Mouse (Mus musculus) granulocyte monocyte progenitor cell, adult 5-6 weeks (primary cell): Measurements from ENCODE around the gene Sumo1. TPM values are rescaled to one million over a fixed set of nuclear protein-coding genes. Genes with fewer than 3 reads are reported as not detected.
A peak's percentile ranks its signal among the peaks of the same experiment; 100 is the strongest.

ENCODE experiments used
- ATAC-seq: replicated peaks from 2 replicates; pipeline ENCODE4 v1.8.0; 2016; ENCODE audit warnings: mild to moderate bottlenecking, moderate TSS enrichment, inconsistent platforms; ENCODE audit not compliant: poor library complexity, severe bottlenecking
- total RNA-seq, 2 experiments: library from RNA; stranded (forward) in 1 of 2; stranded (reverse) in 1 of 2; fragments of 200-712, 200-1000 nt in 1 of 2; fragments of >200 nt in 1 of 2; fragmentation: Nextera tagmentation in 1 of 2; gene quantifications; 2 replicates each; pipeline ENCODE4 v1.2.3; 2014 to 2017

Gene Sumo1
- total RNA-seq, 2 experiments from 2014 or later: 174 to 216 TPM

GRCm38 (mm10) chr1:59602531-59603416, 67.9 kb downstream of the Sumo1 start:
- ATAC-seq: no peak

- no peak for ATAC-seq
These were observed 75.0 kb downstream of the Sumo1 start for GRCm38 (mm10) chr1:59595609-59596008.

GRCm38 (mm10) chr1:59594586-59595266, 75.9 kb downstream of the Sumo1 start:
- no peak for ATAC-seq

GRCm38 (mm10) chr1:59593622-59594035, 77.0 kb downstream of the Sumo1 start:
- ATAC-seq: peak; percentile 72

- peak; percentile 45; the same call in 1 of the 2 replicates for ATAC-seq
These were observed 77.8 kb downstream of the Sumo1 start for GRCm38 (mm10) chr1:59592876-59593275.

GRCm38 (mm10) chr1:59592359-59592758, 78.3 kb downstream of the Sumo1 start:
- no peak for ATAC-seq

GRCm38 (mm10) chr1:59589271-59589670, 81.4 kb downstream of the Sumo1 start:
- ATAC-seq: no peak

GRCm38 (mm10) chr1:59584656-59585410, 85.8 kb downstream of the Sumo1 start:
- peak; percentile 87 for ATAC-seq

- ATAC-seq: no peak
These were observed 89.8 kb downstream of the Sumo1 start for GRCm38 (mm10) chr1:59580880-59581279.

GRCm38 (mm10) chr1:59580131-59580751, 90.4 kb downstream of the Sumo1 start:
- no peak for ATAC-seq

- ATAC-seq: no peak
These were observed 91.3 kb downstream of the Sumo1 start for GRCm38 (mm10) chr1:59579327-59579726.

- ATAC-seq: no peak
These were observed 91.9 kb downstream of the Sumo1 start for GRCm38 (mm10) chr1:59578770-59579169.

- no peak for ATAC-seq
These were observed 96.1 kb downstream of the Sumo1 start for GRCm38 (mm10) chr1:59574262-59575187.

GRCm38 (mm10) chr1:59573843-59574242, 96.8 kb downstream of the Sumo1 start:
- no peak for ATAC-seq

GRCm38 (mm10) chr1:59571502-59571901, 99.1 kb downstream of the Sumo1 start:
- peak; percentile 82 for ATAC-seq

GRCm38 (mm10) chr1:59570767-59571166, 99.9 kb downstream of the Sumo1 start:
- no peak for ATAC-seq

- no peak for ATAC-seq
These were observed 101.3 kb downstream of the Sumo1 start for GRCm38 (mm10) chr1:59569301-59569700.

- ATAC-seq: no peak
These were observed 102.4 kb downstream of the Sumo1 start for GRCm38 (mm10) chr1:59568283-59568682.

GRCm38 (mm10) chr1:59567521-59567920, 103.1 kb downstream of the Sumo1 start:
- ATAC-seq: no peak
